Mouse (Mus musculus): ENCODE data around the gene Zbtb25. TPM values are rescaled to one million over a fixed set of nuclear protein-coding genes. Genes with fewer than 3 reads are reported as not detected.

Zbtb25 gene
- total RNA-seq, 4 experiments from 2014 or later: 6.7 to 11.3 (median 8.8) TPM

GRCm38 (mm10) chr12:76377059-76377458 lies 7.7 kb upstream of the Zbtb25 start:
- no peak for DNase-seq (ENCODE audit: low spot score)

- no peak for DNase-seq (ENCODE audit: low spot score)
Measured at GRCm38 (mm10) chr12:76376649-76377048, 7.2 kb upstream of the Zbtb25 start.

- no peak for DNase-seq (ENCODE audit: low spot score)
Measured at GRCm38 (mm10) chr12:76375506-76375905, 6.1 kb upstream of the Zbtb25 start.

- no peak for DNase-seq (ENCODE audit: low spot score)
Measured at GRCm38 (mm10) chr12:76374911-76375310, 5.5 kb upstream of the Zbtb25 start.

- DNase-seq (ENCODE audit: low spot score): no peak
Measured at GRCm38 (mm10) chr12:76373991-76374390, 4.6 kb upstream of the Zbtb25 start.

GRCm38 (mm10) chr12:76372881-76373818 lies 3.7 kb upstream of the Zbtb25 start:
- no peak for DNase-seq (ENCODE audit: low spot score)

- DNase-seq (ENCODE audit: low spot score): no peak
Measured at GRCm38 (mm10) chr12:76372046-76372445, 2.6 kb upstream of the Zbtb25 start.

GRCm38 (mm10) chr12:76370831-76371571 lies 1.6 kb upstream of the Zbtb25 start:
- peak; percentile 63 for DNase-seq (ENCODE audit: low spot score)

- peak; percentile 66 for DNase-seq (ENCODE audit: low spot score)
Measured at GRCm38 (mm10) chr12:76369978-76370830, 802 bp upstream of the Zbtb25 start, which contains the start of gene Zbtb1. TSS of gene Zbtb1 (plus strand) at chr12:76370266.

GRCm38 (mm10) chr12:76368790-76369205 lies 604 bp downstream of the Zbtb25 start:
- DNase-seq (ENCODE audit: low spot score): no peak

GRCm38 (mm10) chr12:76368201-76368789 lies 1.1 kb downstream of the Zbtb25 start:
- no peak for DNase-seq (ENCODE audit: low spot score)

- DNase-seq (ENCODE audit: low spot score): no peak
Measured at GRCm38 (mm10) chr12:76367096-76367995, 2.1 kb downstream of the Zbtb25 start.

GRCm38 (mm10) chr12:76366276-76366675 lies 3.1 kb downstream of the Zbtb25 start:
- DNase-seq (ENCODE audit: low spot score): no peak

GRCm38 (mm10) chr12:76362303-76362676 lies 7.1 kb downstream of the Zbtb25 start:
- DNase-seq (ENCODE audit: low spot score): no peak

GRCm38 (mm10) chr12:76361405-76362302 lies 7.7 kb downstream of the Zbtb25 start:
- DNase-seq (ENCODE audit: low spot score): no peak

- DNase-seq (ENCODE audit: low spot score): no peak
Measured at GRCm38 (mm10) chr12:76360868-76361267, 8.5 kb downstream of the Zbtb25 start.

- DNase-seq (ENCODE audit: low spot score): no peak
Measured at GRCm38 (mm10) chr12:76349680-76350220, 19.7 kb downstream of the Zbtb25 start.

GRCm38 (mm10) chr12:76345759-76346455 lies 23.5 kb downstream of the Zbtb25 start:
- DNase-seq (ENCODE audit: low spot score): no peak
